Mouse (Mus musculus) macrophage (primary cell): ENCODE results near the gene Sox9. TPM values are rescaled to one million over a fixed set of nuclear protein-coding genes. Genes with fewer than 3 reads are reported as not detected.

ENCODE experiments used
- H3K27ac ChIP-seq: fragments of 350-480 bp; formaldehyde crosslinking; 2 replicates; pipeline ENCODE4 v1.9.0; 2021
- H3K36me3 ChIP-seq: fragments of 350-480 bp; formaldehyde crosslinking; 2 replicates; pipeline ENCODE4 v1.9.0; 2021; ENCODE audit errors: inconsistent target
- H3K4me3 ChIP-seq: fragments of 350-480 bp; formaldehyde crosslinking; 2 replicates; pipeline ENCODE4 v1.9.0; 2021; ENCODE audit errors: inconsistent target
- H3K79me2 ChIP-seq: fragments of 350-480 bp; formaldehyde crosslinking; 2 replicates; pipeline ENCODE4 v1.9.0; 2021; ENCODE audit errors: inconsistent target
- WGBS: methylation state at CpG from one replicate; pipeline ENCODE4 v1.1.7; 2026; ENCODE audit warnings: inconsistent platforms; ENCODE audit not compliant: missing documents; 5-methylcytosine and 5-hydroxymethylcytosine counted together
- polyA plus RNA-seq: library from polyadenylated mRNA; stranded (reverse); fragments of 250-400 nt; gene quantifications from 3 replicates; pipeline ENCODE4 v1.2.4, GENCODE M21; 2018; ENCODE audit warnings: inconsistent platforms

The Sox9 gene
- polyA plus RNA-seq, 1 experiment from 2014 or later: not detected

DNA sequence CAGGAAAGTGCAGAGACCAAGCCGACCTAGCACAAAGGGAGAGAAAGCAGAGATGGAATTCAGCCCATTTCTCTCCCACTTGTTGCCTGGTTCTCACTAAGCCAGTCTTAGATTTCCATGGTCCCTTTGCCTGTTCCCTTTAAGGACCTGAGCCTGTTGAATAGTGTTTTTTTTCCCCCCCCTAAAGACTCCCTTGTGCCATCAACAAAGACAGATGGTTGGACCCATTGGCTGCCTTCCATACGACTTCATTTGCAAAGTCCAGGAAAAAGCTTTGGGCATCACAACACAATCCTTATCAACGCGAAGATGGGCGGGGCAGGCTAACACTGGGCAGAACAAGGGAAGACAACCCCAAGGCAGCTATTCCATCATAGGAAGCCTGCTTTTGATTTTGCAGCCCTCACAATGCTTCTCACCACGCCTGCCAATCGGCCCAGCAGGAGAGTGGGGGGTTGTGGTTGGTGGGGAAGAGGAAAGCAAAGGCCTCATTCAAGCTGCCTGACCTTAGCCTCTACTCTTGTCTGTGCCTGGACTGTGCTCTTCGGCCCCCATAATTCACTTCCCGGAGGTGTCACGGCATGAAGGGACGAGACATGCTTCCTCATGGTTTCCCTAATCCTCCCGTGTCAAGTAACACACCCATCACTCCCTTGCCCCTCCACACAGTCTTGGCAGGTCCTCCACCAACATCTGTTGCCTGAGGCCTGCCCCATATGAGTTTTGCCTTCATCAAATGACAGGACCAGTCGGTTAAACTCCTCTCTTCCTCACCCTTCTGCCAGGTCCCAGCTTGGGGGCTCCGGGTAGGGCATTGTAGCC lies 36.0 kb downstream of the Sox9 start:
- H3K4me3 ChIP-seq: no peak overlapping the region
- 73% methylated on average over 14 of the region's 14 CpGs for WGBS
- H3K36me3 ChIP-seq: no peaks in the 10 kb centered on the region
- no peaks in the 10 kb centered on the region for H3K79me2 ChIP-seq
- no peak overlapping the region for H3K27ac ChIP-seq

DNA sequence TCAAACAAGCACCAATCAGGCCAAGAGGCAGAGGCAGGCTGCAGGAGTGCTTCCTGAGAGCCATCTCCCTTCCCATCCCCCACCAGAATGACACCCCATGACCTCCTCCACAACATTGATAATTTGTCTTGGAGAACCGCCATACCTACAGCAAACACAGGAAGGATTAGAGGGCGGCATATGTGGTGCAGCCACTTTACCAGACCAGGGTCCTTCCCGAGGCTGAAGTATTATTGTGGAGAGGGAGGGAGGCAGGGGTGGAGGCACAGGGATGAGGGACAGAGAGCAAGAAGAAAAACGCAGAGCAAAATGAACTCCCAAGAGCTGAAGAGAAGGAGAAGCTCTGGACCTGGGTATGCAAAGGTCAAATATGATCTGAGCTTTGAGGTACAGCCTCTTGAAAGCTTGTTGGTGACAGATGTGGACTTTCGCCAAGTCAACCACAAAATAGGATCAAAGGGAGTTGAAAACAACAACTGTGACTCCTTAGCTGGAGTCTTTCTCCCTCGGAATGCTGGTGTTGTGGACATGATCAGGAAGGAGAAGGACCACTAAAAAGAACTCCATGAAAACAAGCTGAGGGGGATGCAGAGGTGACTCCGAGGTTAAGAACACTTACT lies 36.7 kb downstream of the Sox9 start:
- Histone ChIP-seq H3K36me3 (no peaks in the 10 kb centered on the region), H3K79me2 (no peaks in the 10 kb centered on the region), H3K27ac (no peak overlapping the region), H3K4me3 (no peak overlapping the region)
- 74% methylated on average over 7 of the region's 7 CpGs for WGBS

DNA sequence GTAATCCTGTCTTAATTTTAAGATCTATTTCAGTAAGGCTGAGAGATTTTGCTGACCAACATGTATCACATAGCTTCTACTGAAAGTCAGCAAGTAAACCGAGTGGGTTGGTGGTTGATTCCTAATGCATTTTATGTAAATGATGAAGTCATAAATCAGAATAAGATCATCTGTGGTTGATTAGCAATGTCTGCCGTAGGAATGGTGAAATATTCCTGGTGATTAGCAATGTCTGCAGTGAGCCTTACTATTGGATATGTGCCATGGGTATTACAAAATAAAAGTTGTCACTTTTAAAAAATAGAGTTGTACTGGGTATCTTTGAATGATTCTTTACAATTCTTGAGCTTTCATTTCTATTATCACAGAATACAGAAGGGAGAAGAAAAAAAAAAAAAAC lies 39.5 kb downstream of the Sox9 start:
- WGBS: 82% methylated on average over 2 of the region's 2 CpGs
- Histone ChIP-seq H3K36me3 (no peaks in the 10 kb centered on the region), H3K27ac (no peak overlapping the region)

DNA sequence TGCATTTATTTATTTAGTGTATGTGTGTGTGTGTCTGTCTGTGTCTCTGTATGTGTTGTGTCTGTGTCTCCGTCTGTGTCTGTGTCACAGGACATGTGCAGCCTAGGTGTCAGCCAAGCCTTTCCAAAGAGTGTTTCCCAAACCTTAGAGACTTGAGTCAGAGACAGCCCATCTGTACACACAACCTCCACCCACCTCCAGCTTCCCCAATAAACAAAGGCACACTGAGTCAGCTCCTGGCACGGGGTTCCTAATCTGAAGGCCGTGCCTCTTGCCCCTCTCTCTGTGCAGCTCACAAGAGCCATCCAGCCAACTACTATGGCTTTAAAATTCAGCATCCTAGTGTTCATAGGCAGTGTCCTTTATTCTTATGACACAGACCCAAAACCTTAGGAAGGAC lies 42.1 kb downstream of the Sox9 start:
- 81% methylated on average over 3 of the region's 3 CpGs for WGBS

More for the DNA sequence above, 39.5 kb downstream of the Sox9 start:
- no peak overlapping the region for H3K4me3 ChIP-seq
- H3K79me2 ChIP-seq: no peaks in the 10 kb centered on the region

DNA sequence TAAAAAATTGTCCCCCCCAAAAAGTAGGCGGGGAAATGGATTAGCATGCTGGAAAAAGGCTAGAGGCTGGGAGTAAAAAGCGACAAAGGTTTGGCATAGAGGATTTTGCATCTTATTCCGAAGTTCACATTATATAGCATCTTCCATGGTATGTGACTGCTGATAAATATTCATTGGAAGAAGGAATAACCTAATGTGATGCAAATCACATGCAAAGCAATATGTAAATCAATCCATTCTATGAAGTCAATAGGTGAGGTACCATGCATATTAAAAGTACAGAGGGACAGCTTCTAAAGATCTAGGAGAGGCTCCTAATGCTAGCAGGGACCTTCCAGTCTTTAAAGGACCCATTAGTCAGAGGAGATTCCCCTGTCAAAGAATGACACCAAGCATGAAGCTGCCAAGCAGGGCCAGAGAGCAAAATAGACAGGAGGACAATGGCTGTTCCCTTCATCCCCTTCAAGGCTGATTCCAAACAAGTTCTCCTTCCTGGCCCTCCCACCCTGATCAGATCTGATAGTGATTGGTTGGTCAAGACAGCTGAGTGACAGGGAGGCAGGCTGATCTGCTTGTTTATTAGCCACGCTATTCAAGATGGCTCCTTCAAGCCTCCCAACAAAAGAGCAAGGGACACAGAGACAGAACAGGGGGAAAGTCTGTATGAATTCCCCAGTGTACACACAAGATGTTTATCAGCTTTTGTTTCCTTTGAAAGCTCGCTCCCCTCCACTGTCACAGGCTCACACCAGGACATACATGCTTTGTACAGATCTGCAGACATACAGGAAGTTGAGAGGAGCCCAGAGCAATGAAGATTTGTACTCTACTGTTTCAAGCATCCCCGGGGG lies 44.4 kb downstream of the Sox9 start:
- no peaks in the 10 kb centered on the region for H3K79me2 ChIP-seq
- no peak overlapping the region for H3K4me3 ChIP-seq
- WGBS: 87% methylated on average over 6 of the region's 6 CpGs
- H3K36me3 ChIP-seq: no peaks in the 10 kb centered on the region
- H3K27ac ChIP-seq: no peak overlapping the region

More for the DNA sequence above, 42.1 kb downstream of the Sox9 start:
- Histone ChIP-seq H3K79me2 (no peaks in the 10 kb centered on the region), H3K4me3 (no peak overlapping the region), H3K36me3 (no peaks in the 10 kb centered on the region), H3K27ac (no peak overlapping the region)

DNA sequence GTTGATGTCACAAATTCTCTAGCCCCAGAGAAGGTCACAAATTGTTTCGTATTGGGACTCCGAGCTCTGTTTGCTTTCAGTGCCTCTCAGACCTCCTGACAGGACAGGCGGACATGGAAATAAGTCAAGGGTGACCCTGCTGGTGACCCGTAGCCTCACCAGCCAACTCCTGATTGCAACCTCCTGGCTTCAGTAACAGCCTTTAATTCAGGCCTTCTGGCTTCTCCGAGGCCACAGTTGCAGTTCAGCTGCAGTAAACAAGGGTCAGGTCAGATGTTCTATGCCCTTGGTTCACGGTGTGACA lies 45.0 kb downstream of the Sox9 start:
- H3K79me2 ChIP-seq: no peaks in the 10 kb centered on the region
- H3K36me3 ChIP-seq: no peaks in the 10 kb centered on the region
- no peak overlapping the region for H3K4me3 ChIP-seq
- WGBS: 74% methylated on average over 6 of the region's 6 CpGs
- no peak overlapping the region for H3K27ac ChIP-seq

DNA sequence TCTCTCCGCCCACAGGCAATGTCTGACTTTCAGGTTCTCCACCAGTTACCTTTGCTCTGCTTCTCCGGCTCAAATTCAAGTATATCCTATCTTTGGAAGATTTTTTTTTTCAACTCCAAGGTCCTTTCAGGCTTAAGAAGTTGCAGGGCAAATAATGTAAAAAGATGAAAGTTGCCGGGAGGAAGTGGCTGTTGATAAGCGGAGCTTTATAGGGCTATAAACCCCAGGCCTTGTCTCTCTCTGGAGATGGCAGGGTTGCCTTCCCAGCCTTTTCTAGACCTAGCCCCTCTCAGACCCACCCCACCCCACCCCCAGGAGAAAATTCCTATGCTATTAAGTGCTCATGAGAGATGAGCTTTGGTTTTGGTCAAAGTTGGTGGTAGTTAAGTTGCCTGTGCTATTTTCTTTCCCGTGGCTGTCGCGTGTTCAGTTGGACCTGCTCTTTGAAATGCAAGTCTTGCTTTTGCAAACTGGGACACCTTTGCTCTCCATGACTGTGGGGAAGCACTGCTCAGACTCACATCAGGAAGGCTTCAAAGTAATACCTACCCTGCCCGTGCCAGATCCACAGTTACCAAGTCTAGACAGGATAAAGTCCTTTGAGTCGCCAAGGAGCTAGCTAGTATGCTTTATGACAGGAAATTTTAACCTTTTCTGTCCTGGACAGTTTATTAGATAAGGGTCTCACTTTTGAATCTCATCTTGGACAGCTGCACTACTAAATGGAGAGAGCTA lies 46.7 kb downstream of the Sox9 start:
- Histone ChIP-seq H3K36me3 (no peaks in the 10 kb centered on the region), H3K4me3 (no peak overlapping the region), H3K79me2 (no peaks in the 10 kb centered on the region), H3K27ac (no peak overlapping the region)
- 63% methylated on average over 9 of the region's 9 CpGs for WGBS

DNA sequence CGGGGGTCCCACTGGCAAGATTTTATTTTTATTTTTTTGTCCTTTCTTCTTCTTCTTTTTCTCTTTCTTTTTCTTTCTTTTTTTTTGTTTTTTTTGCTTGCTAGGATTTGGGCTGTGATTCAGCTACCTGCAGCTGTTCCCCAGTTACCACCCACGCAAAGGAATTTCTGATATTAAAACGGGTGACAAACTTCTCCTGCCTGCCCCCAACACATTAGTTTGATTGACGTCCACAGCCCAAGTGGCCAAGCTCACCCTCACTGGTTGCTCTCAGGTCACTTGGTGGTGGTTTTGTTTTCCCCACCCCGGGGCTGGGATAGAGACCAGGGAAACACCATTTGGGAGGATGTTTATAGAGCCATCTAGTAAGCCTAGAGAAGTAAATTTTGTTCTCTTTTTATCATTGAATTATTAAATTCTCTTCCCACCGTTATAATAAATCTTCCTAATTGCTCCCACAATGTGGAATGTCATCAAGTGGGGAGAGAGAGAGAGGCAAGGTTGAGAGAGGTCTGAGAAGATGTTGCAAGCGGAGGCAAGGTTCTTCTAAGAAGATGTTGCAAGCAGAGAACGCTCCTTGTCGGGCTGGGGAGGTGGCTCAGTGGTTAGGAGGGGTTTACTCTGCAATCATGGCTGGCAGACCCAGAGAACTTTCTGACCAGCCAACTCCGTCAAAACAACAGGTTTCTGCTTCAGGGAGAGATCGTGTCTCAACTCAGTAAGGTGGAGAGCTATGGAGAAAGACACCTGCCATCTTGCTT lies 52.4 kb downstream of the Sox9 start:
- H3K27ac ChIP-seq: no peak overlapping the region
- 75% methylated on average over 11 of the region's 11 CpGs for WGBS
- H3K4me3 ChIP-seq: no peak overlapping the region
- H3K36me3 ChIP-seq: no peaks in the 10 kb centered on the region
- no peaks in the 10 kb centered on the region for H3K79me2 ChIP-seq

DNA sequence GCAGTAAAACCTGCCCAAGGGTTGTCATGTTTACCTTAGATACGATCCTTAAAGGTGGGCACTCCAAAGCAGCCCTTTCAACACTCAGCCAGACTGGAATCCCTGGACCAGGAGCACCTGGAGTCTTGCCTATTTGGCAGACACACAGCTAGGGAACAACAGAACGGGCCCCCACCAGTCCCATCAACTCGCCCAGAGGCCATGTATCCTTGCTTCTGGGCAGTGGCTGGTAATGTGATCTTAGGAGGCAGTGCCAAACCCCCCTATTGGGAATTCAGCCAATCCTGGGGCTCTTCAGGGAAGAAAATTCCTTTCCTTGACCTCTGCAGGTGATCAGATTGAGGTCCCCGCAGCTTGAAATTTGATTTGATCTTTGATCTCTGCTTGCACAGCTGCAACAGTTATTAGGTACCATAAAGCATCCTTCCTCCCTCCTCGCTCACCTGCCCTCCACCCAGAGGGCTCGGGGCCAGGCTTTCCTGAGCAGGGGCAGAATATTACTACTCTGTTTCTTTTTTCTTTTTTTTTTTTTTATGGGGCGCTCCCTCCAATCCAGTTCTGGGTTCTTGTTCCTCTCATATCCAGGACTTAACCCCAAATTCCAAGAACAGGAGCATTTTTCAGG lies 53.6 kb downstream of the Sox9 start:
- 58% methylated on average over 7 of the region's 7 CpGs for WGBS
- Histone ChIP-seq H3K4me3 (no peak overlapping the region), H3K27ac (no peak overlapping the region), H3K79me2 (no peaks in the 10 kb centered on the region), H3K36me3 (no peaks in the 10 kb centered on the region)
